Mouse (Mus musculus) left cerebral cortex, adult 8-10 months (tissue): ENCODE measurements at regions not wholly inside any gene's neighbourhood (a gene's known extent, or its start where the extent isn't known, plus 50 kb on each side); places are given as distances from the start of the nearest gene placed in this dataset.
"Not testable (repeated sequence)": the region's sequence is repeated elsewhere in the genome, so short reads cannot be mapped to it uniquely, and the experiment has no call there.

Experiments
- DNase-seq, 2 experiments: peaks; one replicate each; pipeline ENCODE4 v3.0.0; 2022; ENCODE audit warnings: low spot score in 2 of 2
- microRNA-seq, 2 experiments: library from miRNA; unstranded; fragments of <30 nt; microRNA quantifications; one replicate each; pipeline ENCODE4 v1.2.0; 2022

DNA sequence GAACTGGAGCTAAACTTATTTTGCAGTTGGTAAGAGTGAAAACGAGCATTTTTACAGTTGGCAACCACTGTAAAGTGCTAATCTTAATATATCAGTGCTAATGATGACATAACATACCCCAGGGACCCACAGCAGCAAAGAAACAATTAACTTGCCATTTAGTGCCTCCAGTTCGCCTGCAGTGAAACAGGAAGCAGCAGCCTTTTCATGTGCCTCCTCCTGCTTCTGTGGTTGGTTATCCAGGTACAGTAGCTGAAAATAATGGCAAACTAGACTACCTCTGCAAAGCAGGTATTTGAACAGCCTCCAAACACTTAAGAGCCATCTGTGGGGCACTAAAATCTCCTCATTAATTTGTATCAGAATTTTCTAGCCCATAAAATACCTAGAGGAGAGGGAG is 584.8 kb upstream of the Pfkp start:
- DNase-seq = no peak

DNA sequence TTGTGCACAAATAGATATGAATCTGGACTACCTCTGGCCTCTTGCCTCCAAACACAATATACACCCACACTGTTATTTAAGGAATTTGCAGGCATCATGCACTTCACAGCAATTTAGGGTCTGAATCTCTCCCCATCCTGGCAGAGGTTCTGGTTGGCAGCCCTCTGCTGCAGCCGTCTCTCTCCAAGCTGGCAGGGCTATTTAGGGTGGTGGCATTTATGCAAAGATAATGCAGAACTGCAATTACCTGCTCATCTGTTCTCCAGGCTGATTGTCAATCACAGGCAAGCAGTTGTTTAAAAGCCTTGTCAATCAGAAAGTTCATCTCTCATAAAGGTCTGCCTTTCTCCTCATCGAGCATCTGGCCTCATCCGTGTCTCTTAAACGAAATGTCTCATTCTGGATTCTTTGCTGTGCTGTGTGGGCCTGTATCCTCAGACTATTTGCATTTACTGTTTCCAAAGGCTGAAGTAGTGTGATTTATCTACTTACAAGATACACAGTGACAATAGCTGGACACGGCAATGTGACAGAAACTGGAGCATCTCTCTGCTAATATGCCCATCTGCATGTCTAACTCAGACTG is 558.1 kb upstream of the Pfkp start:
- peak in 1 of 2 experiments; percentile 5 for DNase-seq

DNA sequence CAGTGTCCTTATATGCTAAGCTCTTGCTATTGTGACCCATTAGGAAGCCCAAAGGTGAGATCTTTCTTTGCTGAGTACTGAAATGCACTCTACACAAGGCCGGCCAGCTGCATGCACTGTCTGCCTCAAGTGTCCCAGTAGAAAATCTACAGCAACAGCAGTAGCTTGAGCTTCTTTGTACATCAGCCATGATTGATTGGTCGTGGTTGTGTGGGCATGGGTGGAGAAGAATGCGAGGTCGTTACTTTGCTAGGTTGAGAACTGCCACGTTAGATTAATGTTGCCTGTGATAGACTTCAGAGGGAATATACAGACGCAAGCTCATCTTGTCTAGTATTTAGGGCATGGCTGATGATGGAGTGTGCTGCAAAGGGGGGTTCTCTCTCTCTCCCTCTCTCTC is 547.4 kb upstream of the Pfkp start:
- no peak for DNase-seq

DNA sequence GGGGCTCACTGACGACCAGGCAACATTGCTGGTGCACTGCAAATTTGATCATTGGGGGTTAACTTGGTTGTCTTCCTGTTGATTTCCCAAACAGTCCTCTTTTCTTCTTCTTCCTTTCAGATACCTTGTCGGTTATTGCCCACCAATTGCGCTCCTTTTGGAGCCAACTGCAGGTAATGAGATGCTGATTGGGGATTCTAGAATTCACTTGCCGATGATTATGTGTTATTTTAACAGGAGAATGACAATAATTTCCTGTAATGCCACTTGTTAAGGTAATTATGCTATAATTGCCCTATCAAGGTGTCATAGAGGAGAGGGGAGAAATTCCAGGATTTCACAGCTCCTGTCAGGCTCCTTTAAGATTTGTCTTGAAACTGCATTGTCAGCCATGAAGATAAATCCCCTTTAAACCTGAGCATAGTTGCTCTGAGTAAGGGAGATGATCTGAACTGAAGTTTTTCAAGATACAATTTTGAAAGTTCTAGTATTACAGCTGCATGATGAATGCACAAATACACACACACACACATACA is 533.7 kb upstream of the Pfkp start:
- no peak for DNase-seq

DNA sequence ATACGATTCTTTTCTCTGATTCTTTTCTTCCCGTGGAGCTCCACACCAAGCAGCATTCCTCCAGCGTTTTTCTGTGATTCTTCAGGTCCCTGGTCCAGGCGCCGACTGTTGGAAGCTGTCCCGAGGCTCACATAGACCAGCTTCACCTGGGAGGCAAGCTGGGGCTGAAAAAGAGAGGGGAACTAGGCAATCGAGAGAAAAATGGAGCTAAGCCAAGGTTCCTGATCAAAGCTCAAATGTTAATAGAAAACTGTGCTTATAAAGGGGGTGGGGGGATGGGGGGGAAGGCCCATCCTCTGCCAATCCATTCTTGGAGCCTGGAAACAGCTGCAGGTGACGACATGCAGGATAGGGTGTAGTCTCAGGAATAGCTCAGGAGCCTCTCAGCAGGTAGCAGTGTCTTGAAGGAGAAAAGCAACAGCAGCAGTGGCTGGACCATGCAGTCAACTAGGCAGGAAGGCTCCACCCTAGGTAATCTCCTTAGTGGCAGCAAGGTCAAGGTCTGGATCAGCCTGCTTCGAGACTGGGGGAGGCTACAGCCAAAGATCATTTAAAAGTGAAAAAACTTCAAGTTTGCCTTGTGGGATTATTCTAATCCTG is 527.1 kb upstream of the Pfkp start:
- DNase-seq = no peak

DNA sequence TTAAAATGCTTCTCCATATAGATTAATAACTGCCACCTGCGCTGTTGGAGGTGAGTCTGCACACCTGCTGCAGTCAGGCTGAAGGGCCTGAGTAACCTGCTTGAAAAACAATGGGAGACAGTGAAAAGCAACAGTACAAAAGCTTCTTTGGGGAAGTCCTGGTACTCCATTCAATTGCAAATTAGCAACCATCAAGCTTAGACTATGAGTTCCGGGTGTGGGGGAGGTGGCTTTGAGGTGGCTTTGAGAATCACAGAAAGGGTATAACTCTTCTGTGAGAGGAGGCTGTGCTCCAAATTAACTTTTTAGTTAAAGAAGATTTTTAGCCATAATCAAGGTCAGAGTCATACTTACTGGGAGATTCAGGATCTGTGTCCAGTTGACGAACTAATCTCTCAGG is 521.5 kb upstream of the Pfkp start:
- not testable (repeated sequence) for DNase-seq

DNA sequence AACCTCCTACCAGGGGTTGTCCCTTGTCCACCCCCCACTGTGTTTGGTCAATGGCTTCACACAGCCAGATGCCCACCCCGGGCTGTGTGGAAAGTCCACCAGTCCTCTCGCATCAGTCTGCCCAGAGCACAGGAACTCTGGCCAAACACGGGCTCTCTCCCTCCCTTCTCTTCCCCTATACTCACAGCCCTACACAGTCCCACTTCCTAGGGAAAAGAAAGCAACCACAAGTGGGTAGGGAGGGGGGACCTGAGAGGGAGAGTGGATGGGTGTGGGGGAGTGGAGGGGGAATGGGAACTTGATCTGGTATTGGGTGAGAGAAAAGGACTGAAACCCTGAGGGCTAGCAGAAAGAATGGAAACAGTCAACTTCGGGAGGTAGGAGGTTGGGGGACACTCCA is 497.8 kb upstream of the Pfkp start:
- no peak for DNase-seq

DNA sequence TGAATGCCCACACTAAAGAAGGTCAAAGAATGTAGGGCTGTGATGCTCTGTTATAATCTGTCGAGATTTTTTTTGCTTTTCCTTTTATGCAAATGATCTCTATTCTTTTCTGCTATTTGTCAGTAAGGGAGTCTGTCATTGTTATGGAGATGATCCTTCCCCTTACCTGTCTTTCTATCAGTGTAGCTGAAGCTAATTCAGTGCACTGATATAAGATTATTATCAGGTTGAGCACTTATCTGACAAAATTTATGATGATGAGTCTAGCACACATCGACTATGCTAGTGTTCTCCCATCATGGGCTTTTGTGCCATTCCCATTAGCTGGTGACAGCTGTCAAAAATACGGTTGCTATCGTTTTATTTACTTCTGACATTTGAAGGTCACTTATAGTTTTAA is 462.0 kb upstream of the Pfkp start:
- DNase-seq = no peak

DNA sequence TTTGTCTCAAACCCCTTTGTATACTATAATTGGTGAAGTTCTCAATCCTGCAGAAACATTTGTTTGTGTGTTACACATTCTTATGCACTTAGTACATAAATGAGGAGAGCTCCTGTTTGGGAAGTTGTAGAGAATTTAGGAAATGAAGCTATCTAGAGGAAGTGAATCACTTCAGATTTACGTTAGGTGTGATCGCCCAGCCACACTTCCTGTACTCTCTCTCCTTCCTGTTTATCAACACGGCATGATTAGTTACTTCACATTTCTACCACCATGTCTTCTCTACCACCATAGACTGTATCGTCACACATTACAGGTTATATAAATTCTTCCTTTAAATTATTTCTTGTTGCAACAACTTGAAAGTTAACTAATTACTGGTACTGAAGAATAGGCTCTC is 454.7 kb upstream of the Pfkp start:
- DNase-seq = no peak

DNA sequence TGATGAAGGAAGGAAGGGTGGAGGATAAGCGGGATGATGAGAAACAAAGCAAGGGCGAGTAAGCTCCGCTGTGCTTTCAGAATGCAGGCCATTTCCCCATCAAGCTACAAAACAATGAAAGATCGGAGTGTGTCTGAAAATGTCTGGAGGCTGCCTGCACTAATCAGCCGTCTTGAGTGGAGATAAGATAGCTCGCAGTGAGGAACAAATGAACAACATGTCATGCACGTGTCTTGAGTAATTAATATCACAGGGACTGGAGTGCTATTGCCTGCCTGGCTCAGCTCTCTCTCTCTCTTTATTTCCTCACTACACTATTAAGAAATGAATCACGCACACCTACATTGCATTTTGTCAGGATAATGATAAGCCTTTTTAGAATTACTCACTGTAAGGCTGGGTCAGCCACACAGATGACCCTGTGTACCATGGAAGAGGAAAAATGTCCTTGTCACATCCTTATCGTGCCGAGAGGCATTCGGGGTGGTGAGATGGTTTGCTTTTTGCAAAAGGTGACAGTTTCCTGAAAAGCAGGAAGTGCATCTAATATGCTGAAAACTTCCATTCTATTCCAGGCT is 444.6 kb upstream of the Pfkp start:
- DNase-seq = no peak

DNA sequence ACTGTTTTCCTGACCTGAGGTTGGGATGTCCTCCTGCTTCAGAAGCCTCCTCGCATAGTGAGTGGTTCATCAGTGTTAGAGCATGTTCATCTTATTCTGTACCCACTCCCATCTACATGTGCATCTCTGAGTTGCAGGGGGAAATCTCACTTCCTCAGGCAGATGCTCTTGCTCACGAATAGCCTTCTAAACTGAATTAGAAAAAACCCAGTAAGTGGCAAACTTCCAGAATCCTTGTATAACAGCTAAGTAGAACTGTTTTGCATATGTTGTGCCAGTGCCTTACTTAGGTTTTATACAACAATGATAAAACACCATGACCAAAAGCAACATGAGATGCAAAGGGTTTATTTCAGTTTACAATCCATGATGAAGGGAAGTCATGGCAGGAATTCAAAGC is 442.3 kb upstream of the Pfkp start:
- DNase-seq = no peak

DNA sequence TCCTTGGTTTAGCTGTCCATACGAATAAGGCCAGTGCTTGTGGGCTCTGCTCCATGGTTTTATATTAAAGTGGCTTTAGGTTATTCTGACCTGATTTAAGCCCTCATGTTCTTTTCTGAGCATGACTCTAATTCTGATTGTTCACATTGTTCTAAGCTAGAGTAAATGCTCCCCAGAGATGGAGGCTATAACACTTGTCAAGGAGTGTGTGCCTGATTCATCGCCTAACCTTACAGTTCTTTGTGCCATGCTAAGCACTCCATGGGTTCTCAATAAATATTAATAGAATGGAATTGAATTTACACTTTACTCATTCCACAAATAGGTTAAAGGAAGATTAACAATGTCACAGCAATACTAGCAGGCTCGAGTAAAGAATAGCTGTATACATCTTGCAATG is 417.6 kb upstream of the Pfkp start:
- no peak for DNase-seq

DNA sequence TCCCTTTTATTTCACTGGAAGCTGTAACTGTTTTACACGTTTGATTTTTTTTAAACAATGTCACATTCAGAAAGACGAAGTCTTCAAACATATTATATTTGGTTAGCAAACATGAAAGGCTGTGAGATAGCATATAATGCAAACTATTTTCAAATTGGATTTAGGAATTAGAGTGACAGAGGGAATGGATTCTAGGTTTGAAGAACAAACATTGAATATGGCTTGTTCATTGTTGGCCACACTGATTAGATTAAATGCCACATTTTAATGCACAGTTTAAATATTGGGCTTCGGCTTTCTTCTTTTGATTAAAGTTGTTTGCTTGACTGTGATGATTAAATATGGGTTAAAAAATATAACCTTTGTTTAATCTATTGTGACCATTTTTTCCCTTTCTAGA is 415.1 kb upstream of the Pfkp start:
- DNase-seq = no peak

DNA sequence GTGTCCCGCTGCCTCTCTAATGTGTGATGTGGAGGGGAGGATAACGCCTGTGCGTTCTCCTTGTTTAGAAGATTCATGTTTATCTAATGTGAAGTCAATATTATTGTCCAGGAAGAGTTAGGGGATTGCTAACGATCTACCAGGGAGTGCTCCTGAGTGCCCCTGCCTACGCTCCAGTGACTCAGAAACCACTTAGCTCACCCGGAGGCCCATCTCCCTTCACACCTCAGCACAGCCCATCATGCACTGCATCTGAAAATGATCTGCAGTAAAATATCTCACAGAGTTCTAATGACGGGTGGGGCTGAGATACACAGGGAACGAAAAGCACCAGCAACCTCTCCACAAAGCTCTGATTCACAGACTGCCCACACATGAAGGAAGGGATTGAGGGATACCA is 409.0 kb upstream of the Pfkp start:
- no peak for DNase-seq

Small RNA genes lying in the stretch of these regions (microRNA-seq; reads per million reads assigned to microRNA genes)
- gene Gm22689 = 0 reads per million in 2 experiments
